Mouse (Mus musculus) liver, embryonic 15.5 days (tissue): ENCODE measurements around the gene Vmn1r88. TPM values are rescaled to one million over a fixed set of nuclear protein-coding genes. Genes with fewer than 3 reads are reported as not detected.
"Not testable (repeated sequence)": the region's sequence is repeated elsewhere in the genome, so short reads cannot be mapped to it uniquely, and the experiment has no call there.

Experiments
- ATAC-seq: fragments of 200-750 bp; cut with Nextera tagmentation; 2 replicates; pipeline ENCODE4 v1.8.0; 2017; ENCODE audit warnings: moderate number of reproducible peaks, mild to moderate bottlenecking, moderate library complexity; ENCODE audit not compliant: insufficient read depth
- H3K27ac ChIP-seq: fragments of 300-500 bp; sonication (generic); replicated peaks from 2 replicates; pipeline ENCODE4 v1.5.1; 2015; ENCODE audit warnings: mild to moderate bottlenecking, inconsistent platforms
- H3K27me3 ChIP-seq: fragments of 300-500 bp; sonication (generic); 2 replicates; pipeline ENCODE4 v1.6.1; 2015; ENCODE audit warnings: mild to moderate bottlenecking, inconsistent platforms
- H3K36me3 ChIP-seq: fragments of 300-500 bp; sonication (generic); replicated peaks from 2 replicates; pipeline ENCODE4 v1.6.1; 2015; ENCODE audit warnings: moderate library complexity, mild to moderate bottlenecking, inconsistent platforms
- H3K4me1 ChIP-seq: fragments of 300-500 bp; sonication (generic); replicated peaks from 2 replicates; pipeline ENCODE4 v1.6.1; 2015; ENCODE audit warnings: inconsistent platforms
- H3K4me2 ChIP-seq: fragments of 300-500 bp; sonication (generic); 2 replicates; pipeline ENCODE4 v1.6.1; 2015; ENCODE audit warnings: moderate library complexity, mild to moderate bottlenecking, inconsistent platforms
- H3K4me3 ChIP-seq: fragments of 300-500 bp; sonication (generic); replicated peaks from 2 replicates; pipeline ENCODE4 v1.5.1; 2015; ENCODE audit warnings: mild to moderate bottlenecking, inconsistent platforms
- H3K9ac ChIP-seq: fragments of 300-500 bp; sonication (generic); 2 replicates; pipeline ENCODE4 v1.6.1; 2015; ENCODE audit warnings: moderate library complexity, mild to moderate bottlenecking, inconsistent platforms
- H3K9me3 ChIP-seq: fragments of 300-500 bp; sonication (generic); replicated peaks from 2 replicates; pipeline ENCODE4 v1.6.1; 2016; ENCODE audit warnings: inconsistent platforms
- WGBS: fragments of 180-500 bp; shearing (Covaris S2); methylation state at CpG from one replicate; pipeline ENCODE4 v1.1.7; 2015; ENCODE audit warnings: mixed read lengths; ENCODE audit not compliant: insufficient replicate concordance; 5-methylcytosine and 5-hydroxymethylcytosine counted together
- polyA plus RNA-seq: library from polyadenylated mRNA; unstranded; fragments of >200 nt; fragmentation: Nextera tagmentation; extraction: Ambion mirVana; gene quantifications from 2 replicates; pipeline ENCODE4 v1.2.1, GENCODE M21; 2015

Gene Vmn1r88
- not detected in 2 replicates for polyA plus RNA-seq

- no peaks in the 10 kb centered on the region for H3K36me3 ChIP-seq
- H3K9me3 ChIP-seq, result no peaks in the 10 kb centered on the region
- H3K27me3 ChIP-seq, result no peaks in the 10 kb centered on the region
- no peak within 1 kb of the TSS for H3K9ac ChIP-seq
- H3K27ac ChIP-seq, result no peak within 1 kb of the TSS
- no peak for ATAC-seq
- no peak within 1 kb of the TSS for H3K4me2 ChIP-seq
- H3K4me3 ChIP-seq, result no peak within 1 kb of the TSS
- no peaks in the 10 kb centered on the region for H3K4me1 ChIP-seq
These were observed at the start of gene Vmn1r88 for GRCm38 (mm10) chr7:13159268-13159667. Gene Vmn1r88 (plus strand): TSS chr7:13159568.

DNA sequence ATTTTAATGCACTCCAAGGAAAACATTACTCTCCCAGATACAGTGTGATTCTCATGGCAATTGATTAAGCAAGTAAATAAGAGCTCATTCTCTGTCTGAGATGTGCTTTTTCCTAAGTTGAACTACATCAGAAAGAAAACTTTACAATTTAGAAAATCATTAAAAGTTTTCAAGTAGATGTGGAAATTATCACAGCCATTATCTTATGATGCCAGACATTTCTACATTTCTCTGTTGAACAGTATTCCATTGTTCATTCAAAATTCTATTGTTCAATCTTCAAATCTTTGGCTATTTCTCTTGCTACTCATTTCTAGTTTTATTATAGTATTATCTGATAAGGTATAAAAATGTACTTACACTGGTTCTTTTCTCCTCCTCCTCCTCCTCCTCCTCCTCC, 39.6 kb upstream of the Vmn1r88 start, which contains the start of gene Vmn1r86:
TSS of gene Vmn1r86 (minus strand) at position 101 of the 400 bp plus-strand sequence.
- H3K36me3 ChIP-seq, result no peaks in the 10 kb centered on the region
- no peak within 1 kb of the TSS for H3K4me3 ChIP-seq
- no peak within 1 kb of the TSS for H3K4me2 ChIP-seq

GRCm38 (mm10) chr7:13123554-13124153, 35.7 kb upstream of the Vmn1r88 start:
- H3K27me3 ChIP-seq, H3K36me3 ChIP-seq, H3K9me3 ChIP-seq, H3K9ac ChIP-seq, H3K4me3 ChIP-seq, H3K27ac ChIP-seq, H3K4me1 ChIP-seq: not testable (repeated sequence)
- H3K4me2 ChIP-seq, result peak overlapping the region; percentile 23; the same call in 1 of the 2 replicates
- 2% methylated on average over 25 of the region's 34 CpGs for WGBS
- ATAC-seq, result peak; percentile 83

More for the DNA sequence above, 39.6 kb upstream of the Vmn1r88 start, which contains the start of gene Vmn1r86:
- Histone ChIP-seq H3K27ac (no peak within 1 kb of the TSS), H3K9me3 (no peaks in the 10 kb centered on the region), H3K27me3 (no peaks in the 10 kb centered on the region), H3K4me1 (no peaks in the 10 kb centered on the region), H3K9ac (no peak within 1 kb of the TSS)
- no peak for ATAC-seq

- Histone ChIP-seq H3K4me3 (no peak overlapping the region), H3K27ac (no peak overlapping the region), H3K9me3 (no peaks in the 10 kb centered on the region), H3K27me3 (no peaks in the 10 kb centered on the region), H3K4me1 (no peaks in the 10 kb centered on the region), H3K9ac (no peak overlapping the region), H3K4me2 (no peak overlapping the region), H3K36me3 (no peaks in the 10 kb centered on the region)
- WGBS, result 61% methylated on average over 2 of the region's 2 CpGs
- no peak for ATAC-seq
These were observed 27.5 kb upstream of the Vmn1r88 start for GRCm38 (mm10) chr7:13131856-13132255.

- H3K9me3 ChIP-seq, result no peaks in the 10 kb centered on the region
- no peaks in the 10 kb centered on the region for H3K27me3 ChIP-seq
- no peak overlapping the region for H3K4me2 ChIP-seq
- H3K36me3 ChIP-seq, result no peaks in the 10 kb centered on the region
- H3K4me3 ChIP-seq, result no peak overlapping the region
- ATAC-seq, result no peak
- H3K27ac ChIP-seq, result no peak overlapping the region
- no peaks in the 10 kb centered on the region for H3K4me1 ChIP-seq
- no peak overlapping the region for H3K9ac ChIP-seq
These were observed 22.0 kb upstream of the Vmn1r88 start for GRCm38 (mm10) chr7:13137340-13137739.

GRCm38 (mm10) chr7:13140057-13140456, 19.3 kb upstream of the Vmn1r88 start, which contains the start of gene Vmn1r87:
Gene Vmn1r87 (minus strand): TSS chr7:13140157.
- 56% methylated on average over 1 of the region's 1 CpGs for WGBS
- H3K4me2 ChIP-seq, result no peak within 1 kb of the TSS
- H3K4me3 ChIP-seq, result no peak within 1 kb of the TSS
- H3K9ac ChIP-seq, result no peak within 1 kb of the TSS
- ATAC-seq, result no peak
- H3K4me1 ChIP-seq, result no peaks in the 10 kb centered on the region
- no peaks in the 10 kb centered on the region for H3K9me3 ChIP-seq
- H3K27ac ChIP-seq, result no peak within 1 kb of the TSS
- H3K36me3 ChIP-seq, result no peaks in the 10 kb centered on the region
- H3K27me3 ChIP-seq, result no peaks in the 10 kb centered on the region

DNA sequence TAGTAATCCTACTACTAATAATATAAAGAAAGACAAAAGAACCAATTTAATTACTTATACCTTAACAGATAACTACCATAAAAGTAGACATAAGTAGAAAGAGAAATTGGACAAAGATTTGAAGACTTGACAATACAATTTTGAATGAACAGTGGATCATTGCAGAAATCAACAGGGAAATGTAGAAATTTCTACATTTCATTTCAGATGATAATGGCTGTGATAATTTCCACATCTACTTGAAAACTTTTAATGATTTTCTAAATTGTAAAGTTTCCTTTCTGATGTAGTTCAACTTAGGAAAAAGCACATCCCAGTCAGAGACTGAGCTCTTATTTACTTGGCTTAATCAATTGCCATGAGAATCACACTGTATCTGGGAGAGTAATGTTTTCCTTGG, 53.4 kb downstream of the Vmn1r88 start, which contains the start of gene Vmn1r89:
TSS of gene Vmn1r89 (plus strand) at position 301 of the 400 bp plus-strand sequence.
- no peak for ATAC-seq
- H3K36me3 ChIP-seq, result no peaks in the 10 kb centered on the region
- no peak within 1 kb of the TSS for H3K4me2 ChIP-seq
- no peaks in the 10 kb centered on the region for H3K9me3 ChIP-seq
- H3K27ac ChIP-seq, result no peak within 1 kb of the TSS
- no peak within 1 kb of the TSS for H3K9ac ChIP-seq
- H3K4me1 ChIP-seq, result no peaks in the 10 kb centered on the region
- no peaks in the 10 kb centered on the region for H3K27me3 ChIP-seq
- H3K4me3 ChIP-seq, result no peak within 1 kb of the TSS

Other genes with a start within 250 kb of the Vmn1r88 start
- 541 and 547 TPM in 2 replicates for gene Rps5, start 237.3 kb upstream of the Vmn1r88 start, polyA plus RNA-seq
- gene Rnf225, start 232.2 kb upstream of the Vmn1r88 start, polyA plus RNA-seq, result 0.08 and 0.20 TPM in 2 replicates
- gene Zfp324, start 193.7 kb upstream of the Vmn1r88 start, polyA plus RNA-seq, result 2.5 and 2.7 TPM in 2 replicates
- gene Zfp446, start 181.7 kb upstream of the Vmn1r88 start, polyA plus RNA-seq, result 2.2 and 2.6 TPM in 2 replicates
- gene Slc27a5, start 161.4 kb upstream of the Vmn1r88 start, polyA plus RNA-seq, result 17.2 and 22.1 TPM in 2 replicates
- 75.3 and 89.4 TPM in 2 replicates for gene Trim28, start 160.5 kb upstream of the Vmn1r88 start, polyA plus RNA-seq
- 11.8 and 13.3 TPM in 2 replicates for gene Zbtb45, start 149.5 kb upstream of the Vmn1r88 start, polyA plus RNA-seq
- 118 and 120 TPM in 2 replicates for gene Chmp2a, start 124.8 kb upstream of the Vmn1r88 start, polyA plus RNA-seq
- 64.5 and 72.3 TPM in 2 replicates for gene Ube2m, start 121.3 kb upstream of the Vmn1r88 start, polyA plus RNA-seq
- 0.37 and 0.44 TPM in 2 replicates for gene Mzf1, start 104.8 kb upstream of the Vmn1r88 start, polyA plus RNA-seq
- not detected in 2 replicates for gene Vmn1r85, start 64.4 kb upstream of the Vmn1r88 start, polyA plus RNA-seq
- not detected in 2 replicates for gene Vmn1r86, start 39.7 kb upstream of the Vmn1r88 start, polyA plus RNA-seq
- not detected in 2 replicates for gene Vmn1r87, start 19.4 kb upstream of the Vmn1r88 start, polyA plus RNA-seq
- not detected in 2 replicates for gene Vmn1r89, start 53.5 kb downstream of the Vmn1r88 start, polyA plus RNA-seq
- gene Lig1, start 117.7 kb downstream of the Vmn1r88 start, polyA plus RNA-seq, result 86.4 and 94.8 TPM in 2 replicates
- 1.9 and 2.3 TPM in 2 replicates for gene Zswim9, start 119.2 kb downstream of the Vmn1r88 start, polyA plus RNA-seq
- gene Pla2g4c, start 165.1 kb downstream of the Vmn1r88 start, polyA plus RNA-seq, result 1.5 and 1.8 TPM in 2 replicates
- gene Cabp5, start 238.6 kb downstream of the Vmn1r88 start, polyA plus RNA-seq, result not detected in 2 replicates